Comparison of ENCODE assay signal across 11 mouse cellular contexts in genomic region chr11:51940511-51940955, GRCm38 (mm10). TPM values are rescaled to one million over a fixed set of nuclear protein-coding genes. Genes with fewer than 3 reads are reported as not detected.
DNase-seq lines count a peak whose midpoint lies in the region; ATAC-seq and TF ChIP-seq lines count a peak whose summit lies in the region.
"Had no signal": no experiment of that assay in that cellular context is flagged by ENCODE, and none has a peak within 500 bp of the region (broad histone marks: within the 10 kb centered on the region; RNA-seq: fewer than 3 reads in every experiment).

No protein-coding gene starts in this region.

- no peaks in the 10 kb centered on the region for H3K36me3 ChIP-seq in heart, postnatal 0 days (replicated peaks; ENCODE audit: control insufficient read depth, insufficient read depth, low read length)
- no peaks in the 10 kb centered on the region for H3K36me3 ChIP-seq in myocyte (ENCODE audit: control insufficient read depth, insufficient read depth)
- H3K36me3 ChIP-seq: forebrain, embryonic 10.5 days; limb, embryonic 10.5 days had no signal

- no peak overlapping the region for H3K9ac ChIP-seq in heart, postnatal 0 days (replicated peaks; ENCODE audit: low read depth, low read length)

- H3K27ac ChIP-seq in heart, postnatal 0 days (ENCODE audit: low read depth): no peak overlapping the region
- H3K27ac ChIP-seq: forebrain, embryonic 10.5 days; limb, embryonic 10.5 days; macrophage had no signal

- no peaks in the 10 kb centered on the region for H3K27me3 ChIP-seq in heart, postnatal 0 days (ENCODE audit: control insufficient read depth, insufficient read depth, low read length)
- no peaks in the 10 kb centered on the region for H3K27me3 ChIP-seq in myocyte (ENCODE audit: control insufficient read depth, insufficient read depth, insufficient read length)

- H3K4me2 ChIP-seq in heart, postnatal 0 days (ENCODE audit: low read depth, low read length): no peak overlapping the region
- H3K4me2 ChIP-seq in myocyte (ENCODE audit: low read depth): peak overlapping the region; percentile 60

- no peak overlapping the region for H3ac ChIP-seq in myocyte (ENCODE audit: control insufficient read depth, insufficient read length)

- ATAC-seq in heart, postnatal 0 days (ENCODE audit: insufficient read depth, low read depth): 0 out of 2 replicates have a peak, but pooled peaks have one; percentile 30

- H3K4me1 ChIP-seq in heart, postnatal 0 days (ENCODE audit: control insufficient read depth, insufficient read depth): peaks cover 10% of the 10 kb centered on the region

- TF ChIP-seq CTCF in heart, postnatal 0 days (IDR thresholded peaks at IDR 0.05; ENCODE audit: low read depth): no peak

- TF ChIP-seq EP300 in heart, postnatal 0 days (IDR thresholded peaks at IDR 0.05; ENCODE audit: low read depth): no peak

- TF ChIP-seq POLR2A in myocyte (IDR thresholded peaks at IDR 0.05; ENCODE audit: insufficient read length, low read depth): no peak

- 29% methylated on average over 13 of the region's 13 CpGs for WGBS in heart, postnatal 0 days

- H3K79me2 ChIP-seq in myocyte (ENCODE audit: control insufficient read depth, insufficient read depth): no peaks in the 10 kb centered on the region

- DNase-seq in gastrocnemius, adult 18-20 months (ENCODE audit: low spot score): peak; percentile 82
- no peak for DNase-seq in gastrocnemius, postnatal 4 days (ENCODE audit: low spot score in 2 of 2)
- DNase-seq in right cerebral cortex, adult 18-20 months: peak; percentile 10
- DNase-seq in right cerebral cortex, postnatal 4 days: no peak
- DNase-seq in heart, postnatal 0 days (ENCODE audit: low spot score): no peak
- DNase-seq in c-Kit-positive CD71-positive TER-119-positive erythroid progenitor cells, embryonic 14.5 days (ENCODE audit: low spot score): no peak
- no peak for DNase-seq in embryo, embryonic 9.5 days (ENCODE audit: extremely low spot score)

- H3K4me3 ChIP-seq in heart, postnatal 0 days (ENCODE audit: low read depth, low read length): no peak overlapping the region
- H3K4me3 ChIP-seq in myocyte: no peak overlapping the region
- H3K4me3 ChIP-seq: forebrain, embryonic 10.5 days; limb, embryonic 10.5 days had no signal

- H3K9me3 ChIP-seq in heart, postnatal 0 days (replicated peaks; ENCODE audit: control insufficient read depth, low read length): no peaks in the 10 kb centered on the region
- H3K9me3 ChIP-seq: forebrain, embryonic 10.5 days; limb, embryonic 10.5 days had no signal

TF ChIP-seq in myocyte, 11 proteins besides CTCF, POLR2A, EP300 and RAD21:
- TF ChIP-seq MYOG (IDR thresholded peaks at IDR 0.05; ENCODE audit: control insufficient read depth in 1 of 3, insufficient read depth in 1 of 3, insufficient read length in 2 of 3, low read depth in 2 of 3): peak in 1 of 3 experiments; percentile 30
- peak; percentile 98 for TF ChIP-seq CEBPB (IDR thresholded peaks at IDR 0.05; ENCODE audit: insufficient read depth, poor library complexity, severe bottlenecking)
- peak; percentile 54 for TF ChIP-seq REST (IDR thresholded peaks at IDR 0.05; ENCODE audit: insufficient read depth, insufficient read length)
- peak in 1 of 3 experiments; percentile 55 for TF ChIP-seq MYOD1 (IDR thresholded peaks at IDR 0.05; ENCODE audit: control insufficient read depth in 1 of 3, insufficient read length in 2 of 3, low read depth in 2 of 3)
- no peak for TF ChIP-seq E2F4 (IDR thresholded peaks at IDR 0.05; ENCODE audit: insufficient read depth)
- TF ChIP-seq USF1 (IDR thresholded peaks at IDR 0.05; ENCODE audit: low read depth): no peak
- TF ChIP-seq TCF3 (IDR thresholded peaks at IDR 0.05; ENCODE audit: insufficient read length, low read depth): peak; percentile 7
- TF ChIP-seq TCF12 (IDR thresholded peaks at IDR 0.05; ENCODE audit: insufficient read depth, poor library complexity, severe bottlenecking): peak; percentile 35
- no peak for TF ChIP-seq SRF (IDR thresholded peaks at IDR 0.05; ENCODE audit: control insufficient read depth, insufficient read length, low read depth)
- TF ChIP-seq MAX (IDR thresholded peaks at IDR 0.05; ENCODE audit: low read depth): no peak

RNA-seq across cellular contexts. Expression of gene Cdkn2aipnl, which starts 26.9 kb away (rescaled TPM):
- total RNA-seq in gastrocnemius, adult 18-20 months (2021): 10 to 100 TPM; 24.3 to 27.2 TPM
- 10 to 100 TPM; 25.7 to 26.7 TPM for total RNA-seq in gastrocnemius, postnatal 4 days (2021)
- total RNA-seq in heart, postnatal 0 days (2014; rRNA removed; ENCODE audit: low replicate concordance): 37.6 and 58.0 TPM in 2 replicates
- 40.7 and 46.9 TPM in 2 replicates for polyA plus RNA-seq in heart, postnatal 0 days (2015; fragmentation: Nextera tagmentation; extraction: Ambion mirVana)
- 31.8 TPM for polyA plus RNA-seq in myocyte (2012; fragmentation: generic; extraction: Trizol)

Comparison
In these comparisons a context has a peak if more than half of its experiments do, and no peak if none do; other contexts are left out.
1. DNase-seq: peak in gastrocnemius, adult 18-20 months (single experiment) and right cerebral cortex, adult 18-20 months (single experiment); none in gastrocnemius, postnatal 4 days (0 of 2), right cerebral cortex, postnatal 4 days (single experiment), heart, postnatal 0 days (single experiment), c-Kit-positive CD71-positive TER-119-positive erythroid progenitor cells, embryonic 14.5 days (single experiment) and embryo, embryonic 9.5 days (single experiment).